Mouse (Mus musculus) lung, postnatal 0 days (tissue): ENCODE results near the gene Aplp1. TPM values are rescaled to one million over a fixed set of nuclear protein-coding genes. Genes with fewer than 3 reads are reported as not detected.
A peak's percentile ranks its signal among the peaks of the same experiment; 100 is the strongest.

Source experiments
- ATAC-seq: fragments of 200-750 bp; cut with Nextera tagmentation; 2 replicates; pipeline ENCODE4 v1.8.0; 2017; ENCODE audit warnings: moderate library complexity
- DNase-seq: peaks from one replicate; pipeline ENCODE4 v3.0.0-alpha.2; 2016; ENCODE audit warnings: low spot score
- H3K27ac ChIP-seq: fragments of 300-500 bp; sonication (generic); 2 replicates; pipeline ENCODE4 v1.5.1; 2014; ENCODE audit warnings: antibody characterized with exemption, mild to moderate bottlenecking, low read length, mixed read lengths
- H3K27me3 ChIP-seq: fragments of 300-500 bp; sonication (generic); replicated peaks from 2 replicates; pipeline ENCODE4 v1.6.1; 2014; ENCODE audit warnings: low read length, mixed read lengths; ENCODE audit not compliant: insufficient read depth
- H3K36me3 ChIP-seq: fragments of 300-500 bp; sonication (generic); 2 replicates; pipeline ENCODE4 v1.6.1; 2014; ENCODE audit warnings: low read length, mixed read lengths; ENCODE audit not compliant: insufficient read depth
- H3K4me1 ChIP-seq: fragments of 300-500 bp; sonication (generic); 2 replicates; pipeline ENCODE4 v1.6.1; 2014; ENCODE audit warnings: antibody characterized with exemption, low read depth, low read length, mixed read lengths; ENCODE audit not compliant: insufficient read depth
- H3K4me2 ChIP-seq: fragments of 300-500 bp; sonication (generic); replicated peaks from 2 replicates; pipeline ENCODE4 v1.6.1; 2014; ENCODE audit warnings: low read depth, mild to moderate bottlenecking, low read length, moderate library complexity, mixed read lengths
- H3K4me3 ChIP-seq: fragments of 300-500 bp; sonication (generic); 2 replicates; pipeline ENCODE4 v1.5.1; 2014; ENCODE audit warnings: low read depth, low read length
- H3K9ac ChIP-seq: fragments of 300-500 bp; sonication (generic); replicated peaks from 2 replicates; pipeline ENCODE4 v1.6.1; 2014; ENCODE audit warnings: low read depth, mild to moderate bottlenecking
- H3K9me3 ChIP-seq: fragments of 300-500 bp; sonication (generic); 2 replicates; pipeline ENCODE4 v1.6.1; 2016; ENCODE audit warnings: low read length, mixed read lengths
- CTCF ChIP-seq: IDR thresholded peaks from 2 replicates; pipeline ENCODE4 v1.5.1; 2016; ENCODE audit warnings: antibody characterized with exemption, mild to moderate bottlenecking
- EP300 ChIP-seq: IDR thresholded peaks from 2 replicates; pipeline ENCODE4 v1.6.1; 2016; ENCODE audit warnings: antibody characterized with exemption, mild to moderate bottlenecking, control low read depth
- WGBS: fragments of 180-500 bp; shearing (Covaris S2); extraction: QIAGEN DNeasy Blood & Tissue Kit; methylation state at CpG from one replicate; pipeline ENCODE4 v1.1.7; 2014; 5-methylcytosine and 5-hydroxymethylcytosine counted together
- polyA plus RNA-seq: library from polyadenylated mRNA; unstranded; fragments of >200 nt; fragmentation: Nextera tagmentation; extraction: Ambion mirVana; gene quantifications from 2 replicates; pipeline ENCODE4 v1.2.1, GENCODE M21; 2015

The Aplp1 gene
- 6.8 and 8.1 TPM in 2 replicates for polyA plus RNA-seq

- Histone ChIP-seq H3K9ac (0 out of 2 replicates have a peak within 1 kb of the TSS, but pooled peaks have one; percentile 12), H3K27ac (no peak within 1 kb of the TSS), H3K4me3 (peak within 1 kb of the TSS; percentile 55), H3K36me3 (no peaks in the 10 kb centered on the region), H3K4me2 (peak within 1 kb of the TSS; percentile 88), H3K9me3 (no peaks in the 10 kb centered on the region), H3K4me1 (no peaks in the 10 kb centered on the region), H3K27me3 (no peaks in the 10 kb centered on the region)
- 3% methylated on average over 34 of the region's 72 CpGs for WGBS
- ATAC-seq (peak; percentile 76), DNase-seq (peak; percentile 26)
- TF ChIP-seq EP300 (no peak), CTCF (no peak)
Observed at GRCm38 (mm10) chr7:30444971-30445751, at the start of gene Aplp1. Gene Aplp1, minus strand, starts transcription at chr7:30445535.

- ATAC-seq (no peak), DNase-seq (no peak)
- H3K9me3 ChIP-seq = no peaks in the 10 kb centered on the region
- H3K4me2 ChIP-seq = no peak within 1 kb of the TSS
- 51% methylated on average over 11 of the region's 11 CpGs for WGBS
- no peaks in the 10 kb centered on the region for H3K4me1 ChIP-seq
- H3K36me3 ChIP-seq = no peaks in the 10 kb centered on the region
- no peak within 1 kb of the TSS for H3K4me3 ChIP-seq
- H3K27ac ChIP-seq = no peak within 1 kb of the TSS
- no peak for TF ChIP-seq CTCF
- no peaks in the 10 kb centered on the region for H3K27me3 ChIP-seq
- no peak within 1 kb of the TSS for H3K9ac ChIP-seq
Observed at GRCm38 (mm10) chr7:30493401-30493931, 48.1 kb upstream of the Aplp1 start, which contains the start of gene Prodh2. Gene Prodh2, plus strand, starts transcription at chr7:30493622.

GRCm38 (mm10) chr7:30492765-30493164 is 47.4 kb upstream of the Aplp1 start:
- Histone ChIP-seq H3K27me3 (no peaks in the 10 kb centered on the region), H3K9me3 (no peaks in the 10 kb centered on the region), H3K9ac (no peak overlapping the region), H3K27ac (no peak overlapping the region), H3K4me3 (no peak overlapping the region), H3K36me3 (no peaks in the 10 kb centered on the region), H3K4me2 (no peak overlapping the region), H3K4me1 (no peaks in the 10 kb centered on the region)
- DNase-seq (peak; percentile 67), ATAC-seq (no peak)
- TF ChIP-seq EP300 = no peak
- peak; percentile 84 for TF ChIP-seq CTCF
- 17% methylated on average over 4 of the region's 4 CpGs for WGBS

- no peak overlapping the region for H3K27ac ChIP-seq
- DNase-seq (no peak), ATAC-seq (no peak)
- no peak overlapping the region for H3K4me3 ChIP-seq
- 13% methylated on average over 6 of the region's 6 CpGs for WGBS
- no peak for TF ChIP-seq EP300
- no peaks in the 10 kb centered on the region for H3K4me1 ChIP-seq
- H3K9me3 ChIP-seq = no peaks in the 10 kb centered on the region
- no peaks in the 10 kb centered on the region for H3K27me3 ChIP-seq
- no peak overlapping the region for H3K4me2 ChIP-seq
- no peaks in the 10 kb centered on the region for H3K36me3 ChIP-seq
- H3K9ac ChIP-seq = no peak overlapping the region
Observed at GRCm38 (mm10) chr7:30490957-30491307, 45.6 kb upstream of the Aplp1 start.

GRCm38 (mm10) chr7:30490251-30490956 is 45.1 kb upstream of the Aplp1 start:
- H3K27ac ChIP-seq = no peak overlapping the region
- WGBS = 27% methylated on average over 16 of the region's 16 CpGs
- no peak for ATAC-seq
- no peaks in the 10 kb centered on the region for H3K27me3 ChIP-seq
- H3K9ac ChIP-seq = no peak overlapping the region
- peak; percentile 69 for TF ChIP-seq CTCF
- TF ChIP-seq EP300 = no peak
- no peak overlapping the region for H3K4me2 ChIP-seq
- peak; percentile 15 for DNase-seq
- no peaks in the 10 kb centered on the region for H3K4me1 ChIP-seq
- H3K4me3 ChIP-seq = no peak overlapping the region
- H3K36me3 ChIP-seq = no peaks in the 10 kb centered on the region
- no peaks in the 10 kb centered on the region for H3K9me3 ChIP-seq

- ATAC-seq (no peak), DNase-seq (peak; percentile 51)
- no peak overlapping the region for H3K4me3 ChIP-seq
- WGBS = 16% methylated on average over 8 of the region's 8 CpGs
- H3K4me2 ChIP-seq = no peak overlapping the region
- H3K27me3 ChIP-seq = no peaks in the 10 kb centered on the region
- no peak overlapping the region for H3K9ac ChIP-seq
- H3K4me1 ChIP-seq = no peaks in the 10 kb centered on the region
- no peaks in the 10 kb centered on the region for H3K9me3 ChIP-seq
- TF ChIP-seq CTCF = no peak
- no peak for TF ChIP-seq EP300
- H3K27ac ChIP-seq = no peak overlapping the region
- H3K36me3 ChIP-seq = no peaks in the 10 kb centered on the region
Observed at GRCm38 (mm10) chr7:30484250-30484649, 38.9 kb upstream of the Aplp1 start.
